Mouse (Mus musculus): Measurements from ENCODE around the gene Timeless. TPM values are rescaled to one million over a fixed set of nuclear protein-coding genes. Genes with fewer than 3 reads are reported as not detected.

The Timeless gene
- polyA plus RNA-seq, 1 experiment from 2014 or later, result 32.0 TPM

Other genes with a start within 250 kb of the Timeless start
- not detected in 2 replicates for gene Hsd17b6, start 224.5 kb upstream of the Timeless start, polyA plus RNA-seq (2015; fragmentation: Nextera tagmentation; extraction: Ambion mirVana)
- 61.6 and 62.3 TPM in 2 replicates for gene Prim1, start 216.9 kb upstream of the Timeless start, polyA plus RNA-seq (2015; fragmentation: Nextera tagmentation; extraction: Ambion mirVana)
- 599 and 612 TPM in 2 replicates for gene Naca, start 196.5 kb upstream of the Timeless start, polyA plus RNA-seq (2015; fragmentation: Nextera tagmentation; extraction: Ambion mirVana)
- 430 and 444 TPM in 2 replicates for gene Ptges3, start 173.1 kb upstream of the Timeless start, polyA plus RNA-seq (2015; fragmentation: Nextera tagmentation; extraction: Ambion mirVana)
- gene Atp5b, start 148.8 kb upstream of the Timeless start, polyA plus RNA-seq (2015; fragmentation: Nextera tagmentation; extraction: Ambion mirVana), result 2,026 and 2,088 TPM in 2 replicates
- gene Baz2a, start 140.5 kb upstream of the Timeless start, polyA plus RNA-seq (2015; fragmentation: Nextera tagmentation; extraction: Ambion mirVana), result 9.1 and 9.8 TPM in 2 replicates
- 7.9 and 9.0 TPM in 2 replicates for gene Rbms2, start 51.8 kb upstream of the Timeless start, polyA plus RNA-seq (2015; fragmentation: Nextera tagmentation; extraction: Ambion mirVana)
- 0.57 and 0.64 TPM in 2 replicates for gene Gls2, start 37.6 kb upstream of the Timeless start, polyA plus RNA-seq (2015; fragmentation: Nextera tagmentation; extraction: Ambion mirVana)
- gene Spryd4, start 20.3 kb upstream of the Timeless start, polyA plus RNA-seq (2015; fragmentation: Nextera tagmentation; extraction: Ambion mirVana), result 19.1 and 19.8 TPM in 2 replicates
- gene Mip, start 6.2 kb upstream of the Timeless start, polyA plus RNA-seq (2015; fragmentation: Nextera tagmentation; extraction: Ambion mirVana), result 0.19 TPM in 1 of 2 replicates, not detected in the other
- gene Apon, start 22.0 kb downstream of the Timeless start, polyA plus RNA-seq (2015; fragmentation: Nextera tagmentation; extraction: Ambion mirVana), result 0.19 TPM in 1 of 2 replicates, not detected in the other
- gene Apof, start 36.6 kb downstream of the Timeless start, polyA plus RNA-seq (2015; fragmentation: Nextera tagmentation; extraction: Ambion mirVana), result not detected in 2 replicates
- 17.1 and 21.0 TPM in 2 replicates for gene Stat2, start 38.5 kb downstream of the Timeless start, polyA plus RNA-seq (2015; fragmentation: Nextera tagmentation; extraction: Ambion mirVana)
- gene Il23a, start 66.7 kb downstream of the Timeless start, polyA plus RNA-seq (2015; fragmentation: Nextera tagmentation; extraction: Ambion mirVana), result 0.11 TPM in 1 of 2 replicates, not detected in the other
- gene Pan2, start 71.3 kb downstream of the Timeless start, polyA plus RNA-seq (2015; fragmentation: Nextera tagmentation; extraction: Ambion mirVana), result 27.6 and 30.9 TPM in 2 replicates
- 208 and 216 TPM in 2 replicates for gene Cnpy2, start 90.4 kb downstream of the Timeless start, polyA plus RNA-seq (2015; fragmentation: Nextera tagmentation; extraction: Ambion mirVana)
- 233 and 237 TPM in 2 replicates for gene Cs, start 105.7 kb downstream of the Timeless start, polyA plus RNA-seq (2015; fragmentation: Nextera tagmentation; extraction: Ambion mirVana)
- gene Coq10a, start 136.9 kb downstream of the Timeless start, polyA plus RNA-seq (2015; fragmentation: Nextera tagmentation; extraction: Ambion mirVana), result 33.7 and 35.7 TPM in 2 replicates
- gene Ankrd52, start 145.1 kb downstream of the Timeless start, polyA plus RNA-seq (2015; fragmentation: Nextera tagmentation; extraction: Ambion mirVana), result 13.0 and 13.4 TPM in 2 replicates
- gene Slc39a5, start 169.2 kb downstream of the Timeless start, polyA plus RNA-seq (2015; fragmentation: Nextera tagmentation; extraction: Ambion mirVana), result 0.09 and 0.24 TPM in 2 replicates
- gene Nabp2, start 179.4 kb downstream of the Timeless start, polyA plus RNA-seq (2015; fragmentation: Nextera tagmentation; extraction: Ambion mirVana), result 137 and 139 TPM in 2 replicates
- 104 and 110 TPM in 2 replicates for gene Rnf41, start 179.6 kb downstream of the Timeless start, polyA plus RNA-seq (2015; fragmentation: Nextera tagmentation; extraction: Ambion mirVana)
- 201 and 202 TPM in 2 replicates for gene Smarcc2, start 227.2 kb downstream of the Timeless start, polyA plus RNA-seq (2015; fragmentation: Nextera tagmentation; extraction: Ambion mirVana)

Measured in forebrain, embryonic 15.5 days (tissue).